Mouse (Mus musculus) kidney, adult 2 months (tissue): Measurements from ENCODE around the gene Cp. TPM values are rescaled to one million over a fixed set of nuclear protein-coding genes. Genes with fewer than 3 reads are reported as not detected.

Source experiments
- DNase-seq: peaks from one replicate; pipeline ENCODE4 v3.0.0; 2021
- H3K27ac ChIP-seq: fragments of 200-500 bp; 2 replicates; pipeline ENCODE4 v1.5.1; 2012; ENCODE audit warnings: low read depth, low read length, control low read depth, inconsistent platforms; ENCODE audit not compliant: insufficient read depth
- H3K27me3 ChIP-seq: fragments of 200-500 bp; replicated peaks from 2 replicates; pipeline ENCODE4 v1.6.1; 2012; ENCODE audit warnings: mild to moderate bottlenecking, moderate library complexity, low read length, inconsistent platforms; ENCODE audit not compliant: control insufficient read depth, insufficient read depth
- H3K36me3 ChIP-seq: fragments of 200-500 bp; 2 replicates; pipeline ENCODE4 v1.6.1; 2012; ENCODE audit warnings: mild to moderate bottlenecking, moderate library complexity, low read length, inconsistent platforms; ENCODE audit not compliant: control insufficient read depth, insufficient read depth
- H3K4me1 ChIP-seq: fragments of 200-500 bp; 2 replicates; pipeline ENCODE4 v1.6.1; 2011; ENCODE audit warnings: low read length; ENCODE audit not compliant: control insufficient read depth, insufficient read depth
- H3K4me3 ChIP-seq: fragments of 200-500 bp; 2 replicates; pipeline ENCODE4 v1.5.1; 2011; ENCODE audit warnings: mild to moderate bottlenecking, low read depth, low read length, control low read depth; ENCODE audit not compliant: insufficient read depth
- CTCF ChIP-seq: fragments of 200-500 bp; conservative IDR thresholded peaks from 2 replicates; pipeline ENCODE4 v1.5.1; 2011; ENCODE audit warnings: low read depth, mild to moderate bottlenecking, control low read depth, low read length, moderate library complexity, mixed read lengths; ENCODE audit not compliant: insufficient read depth, insufficient read length
- POLR2A ChIP-seq: fragments of 200-500 bp; IDR thresholded peaks from one replicate; pipeline ENCODE4 v1.6.1; 2011; ENCODE audit warnings: low read depth, low read length, control low read depth
- WGBS: fragments of 180-500 bp; shearing (Covaris S2); methylation state at CpG from one replicate; pipeline ENCODE4 v1.1.7; 2018; 5-methylcytosine and 5-hydroxymethylcytosine counted together
- polyA plus RNA-seq: library from polyadenylated mRNA; depleted of rRNA; stranded (reverse); fragments of >200 nt; gene quantifications from 2 replicates; pipeline ENCODE4 v1.2.3, GENCODE M21; 2012

Gene Cp
- polyA plus RNA-seq, 1 experiment: 17.7 TPM

GRCm38 (mm10) chr3:19982846-19983245, 26.0 kb downstream of the Cp start:
- H3K4me1 ChIP-seq: peaks cover 5% of the 10 kb centered on the region
- no peak for TF ChIP-seq CTCF
- no peak for TF ChIP-seq POLR2A
- H3K27ac ChIP-seq: no peak overlapping the region
- peak; percentile 58 for DNase-seq
- H3K4me3 ChIP-seq: no peak overlapping the region
- no peaks in the 10 kb centered on the region for H3K36me3 ChIP-seq
- H3K27me3 ChIP-seq: no peaks in the 10 kb centered on the region

DNA sequence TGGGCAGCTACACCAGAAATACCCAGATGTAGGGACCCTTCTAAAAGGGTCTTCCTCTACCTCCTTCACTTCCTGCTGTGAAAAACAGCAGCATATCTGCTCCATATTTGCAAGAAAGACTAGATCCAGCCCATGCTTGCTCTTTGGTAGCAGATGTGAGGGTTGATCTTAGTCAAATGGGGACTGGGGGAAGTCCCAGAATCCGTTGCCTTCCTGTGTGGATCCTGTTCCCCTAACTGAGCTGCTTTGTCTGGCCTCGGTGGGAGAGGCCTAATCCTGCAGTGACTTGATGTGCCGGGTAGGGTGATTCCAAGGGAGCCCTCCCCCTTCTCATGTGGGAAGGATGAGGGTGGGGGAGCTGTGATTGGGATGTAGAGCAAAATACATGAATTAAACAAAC, 29.3 kb downstream of the Cp start:
- no peaks in the 10 kb centered on the region for H3K36me3 ChIP-seq
- 49% methylated on average over 3 of the region's 3 CpGs for WGBS
- H3K4me3 ChIP-seq: no peak overlapping the region
- no peak for DNase-seq
- no peaks in the 10 kb centered on the region for H3K4me1 ChIP-seq
- no peaks in the 10 kb centered on the region for H3K27me3 ChIP-seq
- H3K27ac ChIP-seq: no peak overlapping the region
- TF ChIP-seq POLR2A (no peak), CTCF (no peak)

DNA sequence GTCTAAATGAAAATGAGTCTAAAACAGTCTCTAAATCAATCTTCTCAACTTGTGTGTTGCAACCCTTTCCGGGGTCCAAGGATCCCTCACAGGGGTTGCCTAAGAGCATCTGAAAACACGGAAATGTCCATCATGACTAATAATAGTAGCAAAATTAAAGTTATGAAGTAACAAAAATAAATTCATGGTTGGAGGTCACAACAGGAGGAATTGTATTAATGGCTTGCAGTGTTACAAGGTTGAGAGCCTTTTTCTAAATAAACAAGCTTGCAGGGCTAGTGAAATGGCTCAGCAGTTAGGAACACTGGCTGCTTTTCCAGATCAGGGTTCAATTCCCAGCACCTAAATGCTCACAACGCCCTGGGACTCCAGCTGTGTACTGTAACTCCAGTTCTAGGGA, 33.2 kb downstream of the Cp start:
- Histone ChIP-seq H3K27me3 (no peaks in the 10 kb centered on the region), H3K4me1 (no peaks in the 10 kb centered on the region), H3K27ac (no peak overlapping the region), H3K4me3 (no peak overlapping the region), H3K36me3 (no peaks in the 10 kb centered on the region)
- WGBS: 74% methylated on average over 3 of the region's 3 CpGs
- TF ChIP-seq POLR2A (no peak), CTCF (no peak)
- DNase-seq: peak; percentile 43

GRCm38 (mm10) chr3:19992388-19992787, 35.5 kb downstream of the Cp start:
- no peak for TF ChIP-seq POLR2A
- no peak for TF ChIP-seq CTCF
- Histone ChIP-seq H3K4me3 (no peak overlapping the region), H3K27ac (no peak overlapping the region), H3K27me3 (no peaks in the 10 kb centered on the region), H3K4me1 (no peaks in the 10 kb centered on the region), H3K36me3 (peaks cover 4% of the 10 kb centered on the region)
- no peak for DNase-seq
- WGBS: 92% methylated on average over 4 of the region's 4 CpGs

DNA sequence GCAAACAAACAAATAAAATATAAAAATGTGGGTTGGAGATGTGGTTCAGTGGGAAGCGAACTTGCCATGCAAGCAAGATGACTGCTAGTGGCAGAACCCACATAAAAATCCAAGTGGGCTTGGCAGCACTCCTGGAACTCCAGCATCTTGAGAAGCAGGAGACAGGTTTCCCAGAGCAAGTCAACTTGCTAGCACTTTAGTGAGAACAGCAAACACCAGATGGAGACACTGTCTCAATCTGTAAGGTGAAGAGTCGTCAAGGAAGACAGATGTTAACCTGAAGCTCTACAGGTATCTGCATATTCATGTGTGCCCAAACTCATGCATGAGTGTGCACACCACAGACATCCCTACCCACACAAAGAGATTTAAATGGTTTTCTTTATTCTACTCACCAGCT, 42.7 kb downstream of the Cp start:
- TF ChIP-seq POLR2A: no peak
- no peak for TF ChIP-seq CTCF
- H3K27ac ChIP-seq: no peak overlapping the region
- peaks cover 13% of the 10 kb centered on the region for H3K36me3 ChIP-seq
- WGBS: 81% methylated on average over 2 of the region's 2 CpGs
- DNase-seq: no peak
- H3K4me3 ChIP-seq: no peak overlapping the region
- H3K27me3 ChIP-seq: no peaks in the 10 kb centered on the region
- no peaks in the 10 kb centered on the region for H3K4me1 ChIP-seq

GRCm38 (mm10) chr3:20000806-20001205, 44.0 kb downstream of the Cp start:
- no peak for DNase-seq
- Histone ChIP-seq H3K36me3 (peaks cover 13% of the 10 kb centered on the region), H3K27me3 (no peaks in the 10 kb centered on the region), H3K27ac (no peak overlapping the region), H3K4me3 (no peak overlapping the region), H3K4me1 (no peaks in the 10 kb centered on the region)
- TF ChIP-seq CTCF (no peak), POLR2A (no peak)
- WGBS: 92% methylated on average over 4 of the region's 4 CpGs

- DNase-seq: peak; percentile 42
- TF ChIP-seq CTCF (peak; percentile 48), POLR2A (no peak)
- WGBS: 85% methylated on average over 5 of the region's 5 CpGs
- Histone ChIP-seq H3K27ac (no peak overlapping the region), H3K36me3 (peaks cover 11% of the 10 kb centered on the region), H3K4me3 (no peak overlapping the region), H3K27me3 (no peaks in the 10 kb centered on the region), H3K4me1 (no peaks in the 10 kb centered on the region)
These were observed 45.9 kb downstream of the Cp start for GRCm38 (mm10) chr3:20002786-20003185.

- H3K4me1 ChIP-seq: no peaks in the 10 kb centered on the region
- no peaks in the 10 kb centered on the region for H3K27me3 ChIP-seq
- H3K27ac ChIP-seq: no peak overlapping the region
- WGBS: 80% methylated on average over 8 of the region's 8 CpGs
- peaks cover 10% of the 10 kb centered on the region for H3K36me3 ChIP-seq
- no peak overlapping the region for H3K4me3 ChIP-seq
- TF ChIP-seq POLR2A (no peak), CTCF (no peak)
- no peak for DNase-seq
These were observed 47.6 kb downstream of the Cp start for GRCm38 (mm10) chr3:20004422-20004821.
